Mouse (Mus musculus): ENCODE results near the gene Krt12.

DNA sequence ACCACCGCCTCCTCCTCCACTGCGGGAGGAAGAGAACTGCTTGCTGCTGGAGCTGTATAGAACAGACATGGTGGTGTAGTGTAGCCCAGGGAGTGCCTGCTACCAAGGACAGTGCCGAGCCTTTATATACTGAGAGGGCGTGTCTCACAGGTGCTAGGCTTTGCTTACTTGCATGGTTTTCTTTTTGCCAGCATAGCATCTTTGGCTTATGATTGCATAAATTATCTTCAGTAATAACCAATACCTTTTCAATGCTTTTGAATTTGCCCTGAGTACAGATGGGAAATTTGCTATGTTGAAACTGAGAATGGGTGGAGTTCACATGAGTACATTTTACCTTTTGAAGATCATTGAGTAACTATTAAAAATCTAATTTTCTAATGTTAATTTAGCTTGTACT, 32.8 kb downstream of the Krt12 start, which contains the start of gene Krt10:
- TF ChIP-seq CTCF (IDR thresholded peaks at IDR 0.05; ENCODE audit: low read depth) (no peak), EP300 (IDR thresholded peaks at IDR 0.05; ENCODE audit: low read depth) (no peak)
